In the genomic region with DNA sequence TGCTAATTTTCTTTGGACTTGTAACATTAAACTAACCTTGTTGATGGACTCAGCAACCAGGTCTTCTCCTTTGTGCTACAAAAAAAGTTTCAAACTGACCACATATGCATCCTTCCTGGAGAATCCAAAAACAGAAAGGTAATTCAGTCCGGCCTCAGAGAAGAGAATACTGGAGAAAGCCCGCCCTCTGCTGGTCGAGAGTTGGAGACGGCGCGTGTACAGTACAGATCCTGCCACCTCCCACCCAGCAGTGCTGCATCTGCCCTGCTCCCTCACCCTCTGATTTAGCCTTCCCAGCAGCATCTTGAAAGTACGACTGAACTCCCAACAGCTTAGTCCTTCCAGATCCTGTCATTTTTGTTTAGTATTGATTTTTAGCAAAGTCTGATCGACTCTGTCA, we compare ENCODE assay signal across 8 mouse cellular contexts. TPM values are rescaled to one million over a fixed set of nuclear protein-coding genes. Genes with fewer than 3 reads are reported as not detected.
DNase-seq lines count a peak whose midpoint lies in the region; ATAC-seq and TF ChIP-seq lines count a peak whose summit lies in the region.

No protein-coding gene starts in this region.

- H3K36me3 ChIP-seq in C2C12 (ENCODE audit: control insufficient read depth, insufficient read depth) = no peaks in the 10 kb centered on the region
- no peaks in the 10 kb centered on the region for H3K36me3 ChIP-seq in embryonic facial prominence, embryonic 13.5 days
- H3K36me3 ChIP-seq in heart, embryonic 16.5 days (ENCODE audit: control insufficient read depth, insufficient read depth) = no peaks in the 10 kb centered on the region
- H3K36me3 ChIP-seq in liver, embryonic 13.5 days = no peaks in the 10 kb centered on the region
- H3K36me3 ChIP-seq in neural tube, embryonic 11.5 days (ENCODE audit: control insufficient read depth, insufficient read depth, low read length) = no peaks in the 10 kb centered on the region
- no peaks in the 10 kb centered on the region for H3K36me3 ChIP-seq in stomach, embryonic 16.5 days (ENCODE audit: control insufficient read depth, insufficient read depth, low read length)

- H3K79me2 ChIP-seq in C2C12 (ENCODE audit: control insufficient read depth, insufficient read depth) = no peaks in the 10 kb centered on the region

- 9% methylated on average over 8 of the region's 8 CpGs for WGBS in embryonic facial prominence, embryonic 13.5 days
- WGBS in heart, embryonic 16.5 days = 5% methylated on average over 8 of the region's 8 CpGs
- 6% methylated on average over 8 of the region's 8 CpGs for WGBS in liver, embryonic 13.5 days (ENCODE audit: insufficient replicate concordance)
- WGBS in neural tube, embryonic 11.5 days = 7% methylated on average over 8 of the region's 8 CpGs
- WGBS in stomach, embryonic 16.5 days = 8% methylated on average over 8 of the region's 8 CpGs

- DNase-seq in adrenal gland, postnatal 4 days (ENCODE audit: low spot score in 2 of 2) = peak; percentile 36 to 38
- DNase-seq in kidney, postnatal 14 days = peak; percentile 71
- DNase-seq in liver, embryonic 13.5 days = peak; percentile 33
- peak; percentile 74 for DNase-seq in neural tube, embryonic 11.5 days (ENCODE audit: low spot score)

- no peak overlapping the region for H3ac ChIP-seq in C2C12 (ENCODE audit: control insufficient read depth, insufficient read length, low read depth)

- no peaks in the 10 kb centered on the region for H3K27me3 ChIP-seq in C2C12 (ENCODE audit: control insufficient read depth, insufficient read depth, insufficient read length)
- H3K27me3 ChIP-seq in embryonic facial prominence, embryonic 13.5 days = peaks cover 4% of the 10 kb centered on the region; the same call in 1 of the 2 replicates
- no peaks in the 10 kb centered on the region; the same call in 1 of the 2 replicates for H3K27me3 ChIP-seq in heart, embryonic 16.5 days (ENCODE audit: control insufficient read depth, insufficient read depth, low read length)
- no peaks in the 10 kb centered on the region for H3K27me3 ChIP-seq in liver, embryonic 13.5 days
- H3K27me3 ChIP-seq in neural tube, embryonic 11.5 days (ENCODE audit: control insufficient read depth, insufficient read depth, low read length) = no peaks in the 10 kb centered on the region
- no peaks in the 10 kb centered on the region for H3K27me3 ChIP-seq in stomach, embryonic 16.5 days (ENCODE audit: control insufficient read depth, insufficient read depth, low read length)

- H3K4me3 ChIP-seq in C2C12 (ENCODE audit: insufficient read depth, poor library complexity, severe bottlenecking) = no peak overlapping the region
- no peak overlapping the region for H3K4me3 ChIP-seq in embryonic facial prominence, embryonic 13.5 days
- no peak overlapping the region for H3K4me3 ChIP-seq in heart, embryonic 16.5 days (ENCODE audit: low read length)
- no peak overlapping the region for H3K4me3 ChIP-seq in liver, embryonic 13.5 days (replicated peaks)
- H3K4me3 ChIP-seq in neural tube, embryonic 11.5 days (ENCODE audit: low read depth, low read length) = no peak overlapping the region
- no peak overlapping the region for H3K4me3 ChIP-seq in stomach, embryonic 16.5 days (replicated peaks; ENCODE audit: low read length)

- ATAC-seq in embryonic facial prominence, embryonic 13.5 days (ENCODE audit: insufficient number of reproducible peaks, insufficient read depth, low FRiP score, low TSS enrichment, low read depth) = 0 out of 2 replicates have a peak, but pooled peaks have one; percentile 56
- ATAC-seq in heart, embryonic 16.5 days (replicated peaks; ENCODE audit: extremely low read depth, insufficient read depth, low FRiP score) = peak; percentile 65; the same call in 1 of the 2 replicates
- peak; percentile 53; the same call in 1 of the 2 replicates for ATAC-seq in liver, embryonic 13.5 days (ENCODE audit: low read depth)
- ATAC-seq in neural tube, embryonic 11.5 days (ENCODE audit: insufficient read depth, low FRiP score, low TSS enrichment) = peak; percentile 63
- ATAC-seq in stomach, embryonic 16.5 days (ENCODE audit: insufficient read depth, low FRiP score) = peak; percentile 81

- TF ChIP-seq CTCF in C2C12 (IDR thresholded peaks at IDR 0.05; ENCODE audit: control insufficient read depth, insufficient read depth, insufficient read length) = peak; percentile 76

- no peak overlapping the region for H3K27ac ChIP-seq in embryonic facial prominence, embryonic 13.5 days
- H3K27ac ChIP-seq in heart, embryonic 16.5 days (ENCODE audit: low read length) = no peak overlapping the region
- no peak overlapping the region for H3K27ac ChIP-seq in liver, embryonic 13.5 days
- no peak overlapping the region for H3K27ac ChIP-seq in neural tube, embryonic 11.5 days (ENCODE audit: low read depth, low read length)
- no peak overlapping the region for H3K27ac ChIP-seq in stomach, embryonic 16.5 days (ENCODE audit: low read length)

- no peaks in the 10 kb centered on the region for H3K9me3 ChIP-seq in embryonic facial prominence, embryonic 13.5 days
- H3K9me3 ChIP-seq in heart, embryonic 16.5 days (replicated peaks; ENCODE audit: control insufficient read depth, low read length) = no peaks in the 10 kb centered on the region
- no peaks in the 10 kb centered on the region for H3K9me3 ChIP-seq in liver, embryonic 13.5 days (replicated peaks)
- no peaks in the 10 kb centered on the region for H3K9me3 ChIP-seq in neural tube, embryonic 11.5 days (ENCODE audit: control insufficient read depth, low read length)
- no peaks in the 10 kb centered on the region for H3K9me3 ChIP-seq in stomach, embryonic 16.5 days (replicated peaks; ENCODE audit: control insufficient read depth, low read length)

- H3K4me2 ChIP-seq in embryonic facial prominence, embryonic 13.5 days = no peak overlapping the region
- H3K4me2 ChIP-seq in heart, embryonic 16.5 days (ENCODE audit: low read depth, low read length) = no peak overlapping the region
- no peak overlapping the region for H3K4me2 ChIP-seq in liver, embryonic 13.5 days
- no peak overlapping the region for H3K4me2 ChIP-seq in neural tube, embryonic 11.5 days (ENCODE audit: low read depth)
- no peak overlapping the region for H3K4me2 ChIP-seq in stomach, embryonic 16.5 days (ENCODE audit: low read depth, low read length)

- no peak overlapping the region for H3K9ac ChIP-seq in embryonic facial prominence, embryonic 13.5 days
- no peak overlapping the region for H3K9ac ChIP-seq in heart, embryonic 16.5 days (ENCODE audit: low read length)
- H3K9ac ChIP-seq in liver, embryonic 13.5 days = no peak overlapping the region
- no peak overlapping the region for H3K9ac ChIP-seq in neural tube, embryonic 11.5 days (ENCODE audit: low read length)
- H3K9ac ChIP-seq in stomach, embryonic 16.5 days (ENCODE audit: low read length) = no peak overlapping the region

- H3K4me1 ChIP-seq in embryonic facial prominence, embryonic 13.5 days = no peaks in the 10 kb centered on the region
- no peaks in the 10 kb centered on the region for H3K4me1 ChIP-seq in heart, embryonic 16.5 days (ENCODE audit: control insufficient read depth, insufficient read depth, low read length)
- H3K4me1 ChIP-seq in liver, embryonic 13.5 days (replicated peaks) = no peaks in the 10 kb centered on the region
- H3K4me1 ChIP-seq in neural tube, embryonic 11.5 days (ENCODE audit: control insufficient read depth, insufficient read depth, low read length) = no peaks in the 10 kb centered on the region
- no peaks in the 10 kb centered on the region for H3K4me1 ChIP-seq in stomach, embryonic 16.5 days (ENCODE audit: control insufficient read depth, insufficient read depth, low read length)

- no peaks in the 10 kb centered on the region for H3K79me3 ChIP-seq in C2C12 (ENCODE audit: low read depth)

TF ChIP-seq in C2C12, 6 proteins besides CTCF, POLR2A, EP300 and RAD21:
- TF ChIP-seq MYOG (IDR thresholded peaks at IDR 0.05; ENCODE audit: control insufficient read depth, extremely low read depth, insufficient read length) = no peak
- TF ChIP-seq MAX (IDR thresholded peaks at IDR 0.05) = no peak
- TF ChIP-seq USF1 (IDR thresholded peaks at IDR 0.05; ENCODE audit: low read depth) = no peak

RNA-seq across cellular contexts. Expression of gene Tma16, which starts 9.4 kb away (rescaled TPM):
- polyA plus RNA-seq in C2C12 (2012; fragmentation: generic; extraction: Trizol) = 4.7 TPM
- total RNA-seq in adrenal gland, postnatal 4 days (2021) = 10 to 100 TPM; 12.2 to 13.8 TPM
- polyA plus RNA-seq in embryonic facial prominence, embryonic 13.5 days (2015; fragmentation: Nextera tagmentation; extraction: Ambion mirVana) = 17.0 and 17.7 TPM in 2 replicates
- polyA plus RNA-seq in heart, embryonic 16.5 days (2015; fragmentation: Nextera tagmentation; extraction: Ambion mirVana) = 6.4 and 8.4 TPM in 2 replicates
- 8.2 and 9.3 TPM in 2 replicates for polyA plus RNA-seq in liver, embryonic 13.5 days (2015; fragmentation: Nextera tagmentation; extraction: Ambion mirVana)
- 15.9 and 16.7 TPM in 2 replicates for polyA plus RNA-seq in neural tube, embryonic 11.5 days (2014; fragmentation: Nextera tagmentation; extraction: Ambion mirVana)
- 10.4 and 12.3 TPM in 2 replicates for polyA plus RNA-seq in stomach, embryonic 16.5 days (2015; fragmentation: Nextera tagmentation; extraction: Ambion mirVana)

RNA-seq across cellular contexts. Expression of gene Tktl2, which starts 15.8 kb away (rescaled TPM):
- polyA plus RNA-seq in C2C12 (2012; fragmentation: generic; extraction: Trizol) = not detected
- total RNA-seq in adrenal gland, postnatal 4 days (2021) = not detected
- not detected in 2 replicates for polyA plus RNA-seq in embryonic facial prominence, embryonic 13.5 days (2015; fragmentation: Nextera tagmentation; extraction: Ambion mirVana)
- not detected in 2 replicates for polyA plus RNA-seq in heart, embryonic 16.5 days (2015; fragmentation: Nextera tagmentation; extraction: Ambion mirVana)
- polyA plus RNA-seq in liver, embryonic 13.5 days (2015; fragmentation: Nextera tagmentation; extraction: Ambion mirVana) = not detected in 2 replicates
- not detected in 2 replicates for polyA plus RNA-seq in neural tube, embryonic 11.5 days (2014; fragmentation: Nextera tagmentation; extraction: Ambion mirVana)
- not detected in 2 replicates for polyA plus RNA-seq in stomach, embryonic 16.5 days (2015; fragmentation: Nextera tagmentation; extraction: Ambion mirVana)
